Mouse (Mus musculus) layer of hippocampus, postnatal 14 days (tissue): ENCODE data around the gene Abhd14b. TPM values are rescaled to one million over a fixed set of nuclear protein-coding genes. Genes with fewer than 3 reads are reported as not detected.

Experiments
- DNase-seq, 2 experiments: peaks; one replicate each; pipeline ENCODE4 v3.0.0; 2021 to 2022; ENCODE audit warnings: low spot score in 2 of 2, mixed read lengths in 1 of 2
- total RNA-seq, 2 experiments: library from RNA; stranded (reverse); gene quantifications; 2 replicates each; pipeline ENCODE4 v1.2.3; 2021

Abhd14b gene
- total RNA-seq, 2 experiments from 2014 or later = 9.6 to 12.4 TPM

DNA sequence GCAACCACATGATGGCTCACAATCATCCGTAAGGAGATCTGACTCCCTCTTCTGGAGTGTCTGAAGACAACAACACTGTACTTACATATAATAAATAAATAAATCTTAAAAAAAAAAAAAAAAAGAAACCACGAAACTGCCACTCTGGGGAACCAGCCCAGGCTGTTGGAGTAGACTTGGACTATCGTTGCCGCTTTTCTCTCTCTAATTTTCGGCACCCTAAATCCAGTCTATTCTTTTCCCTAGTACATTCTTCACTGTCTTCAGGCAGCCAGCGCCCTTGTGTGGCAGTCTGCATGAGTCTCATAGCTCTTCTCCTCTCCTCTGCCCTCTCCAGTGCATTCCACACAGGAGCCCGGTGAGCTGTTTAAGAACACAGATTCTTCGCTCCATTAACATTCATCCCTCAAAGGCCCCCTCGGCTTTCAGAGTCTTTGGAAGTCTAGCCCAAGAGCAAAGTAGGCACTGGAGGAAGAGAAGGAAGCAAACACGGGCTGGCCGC, 18.5 kb upstream of the Abhd14b start:
- no peak for DNase-seq

DNA sequence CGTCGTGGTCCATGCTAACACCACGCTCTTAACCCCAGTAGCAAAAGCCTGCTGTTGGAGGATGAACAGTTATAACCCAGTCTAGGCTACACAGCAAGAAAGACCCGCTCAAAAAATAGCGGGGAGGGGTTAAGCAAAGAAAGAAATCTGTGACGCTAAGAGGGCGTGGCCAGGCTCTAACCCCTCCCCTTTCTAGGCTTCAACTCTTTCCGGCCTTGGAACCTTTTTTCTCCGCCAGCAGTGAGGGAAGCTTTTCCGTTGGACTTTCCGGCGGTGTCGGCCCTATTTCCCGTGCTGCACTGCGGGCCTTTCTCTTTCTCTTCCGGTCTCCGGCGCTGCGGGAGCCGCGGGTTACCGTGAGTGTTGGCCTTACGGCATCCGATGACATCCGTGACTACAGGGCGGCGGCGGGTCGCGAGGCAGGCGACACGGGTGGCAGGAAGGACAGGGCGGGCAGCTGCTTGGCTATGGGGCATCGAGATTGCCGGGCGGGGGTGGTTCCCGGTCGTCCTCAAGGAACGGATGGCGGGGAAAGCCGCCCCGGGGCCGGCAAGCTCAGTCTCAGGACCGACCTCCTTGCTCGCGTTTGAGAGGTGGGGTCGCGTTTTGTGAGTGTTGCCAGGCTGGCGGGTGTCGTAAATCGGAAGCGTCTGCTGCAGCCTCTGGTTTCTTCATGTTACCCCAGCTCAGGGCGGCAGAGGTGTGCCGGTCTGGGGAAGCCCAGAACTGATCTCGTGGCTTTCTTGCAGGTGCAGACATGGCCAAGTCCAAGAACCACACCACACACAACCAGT, 17.8 kb upstream of the Abhd14b start, which contains the start of gene Rpl29:
TSS of gene Rpl29 (plus strand) at position 234 of the 794 bp plus-strand sequence.
- peak; percentile 94 to 97 for DNase-seq

DNA sequence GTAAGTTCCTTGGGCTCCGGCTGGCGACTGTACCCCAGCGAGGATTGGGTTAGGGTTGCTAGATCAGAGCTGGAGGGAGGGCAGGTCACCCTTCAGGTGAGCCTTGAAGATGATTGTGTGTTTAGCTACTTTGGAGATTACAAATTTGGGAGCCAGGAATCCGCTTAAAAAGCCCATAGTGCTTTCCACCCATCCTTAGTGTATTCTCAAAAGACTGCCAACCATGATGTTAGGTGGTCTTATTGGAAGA, 17.3 kb upstream of the Abhd14b start:
- no peak for DNase-seq

DNA sequence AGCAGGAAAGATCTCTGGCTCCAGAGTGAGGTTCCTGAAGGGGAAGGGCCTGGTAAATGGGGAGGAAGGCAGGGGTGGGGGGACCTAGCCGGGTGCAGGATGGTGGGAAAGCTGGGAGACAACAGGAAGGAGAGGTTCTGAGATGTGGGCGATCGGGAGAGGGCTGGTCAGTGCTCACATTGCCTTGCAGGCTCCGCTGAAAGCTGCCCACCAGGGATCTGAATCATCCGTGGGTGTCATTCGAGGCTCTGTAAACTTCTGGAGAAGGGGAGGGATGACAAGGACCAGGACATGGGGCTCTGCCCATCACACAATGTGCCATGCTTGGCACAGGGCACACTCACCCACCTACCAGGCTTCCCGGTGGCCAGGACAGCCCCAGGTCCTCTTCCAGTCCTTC, 13.9 kb upstream of the Abhd14b start:
- DNase-seq = no peak

DNA sequence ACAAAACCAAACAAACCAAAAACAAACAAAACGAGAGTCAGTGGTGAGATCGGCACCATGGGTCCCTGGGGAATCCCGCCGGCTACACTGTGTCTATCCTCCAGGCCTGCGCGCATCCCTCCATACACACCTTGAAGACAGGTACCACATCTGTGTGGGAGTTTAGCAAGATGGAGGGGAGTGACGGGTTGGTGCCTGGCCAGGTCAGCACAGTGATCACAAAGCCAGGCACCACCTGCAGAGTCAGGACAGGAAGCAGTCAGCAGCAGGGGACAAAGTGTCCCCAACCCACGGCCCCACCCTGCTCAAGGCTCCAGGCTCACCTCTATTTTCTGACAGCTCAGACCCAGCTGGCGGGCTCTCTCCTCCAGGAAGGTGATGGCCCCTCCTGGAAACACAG, 10.7 kb upstream of the Abhd14b start:
- no peak for DNase-seq

DNA sequence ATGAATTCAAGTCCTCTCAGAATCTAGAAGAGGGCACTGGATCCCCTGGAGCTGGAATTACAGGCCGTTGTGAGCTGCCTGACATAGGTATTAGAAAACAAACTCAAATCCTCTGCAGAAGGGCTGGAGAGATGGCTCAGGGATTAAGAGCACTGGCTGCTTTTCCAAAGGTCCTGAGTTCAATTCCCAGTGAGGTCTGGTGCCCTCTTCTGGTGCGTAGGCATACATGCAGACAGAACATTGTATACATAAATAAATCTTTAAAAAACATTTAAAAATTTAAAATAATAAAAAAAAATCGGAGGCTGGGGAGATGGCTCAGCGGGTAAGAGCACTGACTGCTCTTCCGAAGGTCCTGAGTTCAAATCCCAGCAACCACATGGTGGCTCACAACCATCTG, 4.6 kb upstream of the Abhd14b start:
- DNase-seq = no peak

DNA sequence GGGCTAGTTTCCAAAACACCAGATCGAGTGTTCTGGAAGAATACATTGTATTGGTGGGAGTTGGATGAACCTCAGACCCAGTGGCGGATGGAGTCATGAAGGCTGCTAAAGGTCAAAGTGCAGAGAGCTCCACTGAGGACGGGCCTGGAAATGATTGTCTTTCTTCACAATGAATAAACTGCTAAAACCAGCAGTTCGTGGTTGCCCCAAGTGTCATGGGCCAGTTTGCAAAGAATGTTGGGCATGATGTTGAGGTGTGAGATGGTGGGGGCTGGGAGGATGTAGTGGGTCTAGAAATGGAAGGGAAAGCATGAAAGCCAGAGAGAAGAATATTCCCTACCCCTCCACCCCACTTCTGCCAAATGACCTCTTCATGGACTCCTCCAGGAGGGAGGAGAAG, 2.4 kb upstream of the Abhd14b start:
- DNase-seq = no peak

DNA sequence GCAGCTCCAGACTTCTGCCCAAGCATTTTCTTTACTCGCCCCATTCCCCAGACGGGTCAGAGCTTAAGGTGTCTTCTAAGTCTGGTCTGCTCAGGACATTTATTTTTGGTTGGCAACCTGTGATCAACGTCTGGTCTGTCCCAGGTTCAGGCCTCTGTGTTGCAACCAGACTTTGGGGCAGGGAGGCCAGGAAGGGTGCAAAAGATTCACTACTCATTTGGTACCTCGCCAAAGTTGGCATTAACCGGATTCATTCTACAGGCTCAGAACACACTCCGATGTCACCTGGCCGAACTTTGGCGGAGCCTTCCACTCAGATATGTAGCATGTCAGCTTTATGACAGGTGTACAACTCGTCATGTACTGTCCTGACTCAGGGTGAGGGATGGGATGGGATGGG, 692 bp downstream of the Abhd14b start:
- no peak for DNase-seq

DNA sequence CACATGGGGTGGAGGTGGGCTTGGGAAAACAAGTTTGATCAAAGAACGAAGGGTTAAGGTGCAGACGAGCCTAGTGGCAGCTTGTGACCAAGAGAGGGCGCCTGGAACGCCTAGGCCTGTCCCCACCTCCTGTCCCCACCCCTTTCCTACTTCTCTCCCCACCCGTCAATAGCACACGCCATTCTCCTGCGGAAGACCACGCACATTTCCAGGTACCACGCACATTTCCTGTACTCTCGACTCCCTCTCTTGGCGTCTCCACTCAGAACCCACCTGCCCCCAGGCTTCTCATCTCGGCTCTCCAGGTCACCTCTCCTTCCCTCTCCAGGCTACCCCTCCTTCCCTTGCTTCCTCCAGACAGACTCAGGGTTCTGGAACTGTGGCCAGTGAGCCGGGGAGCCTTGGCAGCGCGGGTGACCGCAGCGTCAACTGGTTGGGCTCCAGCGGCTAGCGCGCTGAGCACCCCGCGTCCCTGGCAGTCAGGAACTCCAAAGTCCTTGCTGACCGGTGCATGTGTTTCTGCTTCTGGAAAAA, 1.3 kb downstream of the Abhd14b start:
- DNase-seq = peak in 1 of 2 experiments; percentile 76

DNA sequence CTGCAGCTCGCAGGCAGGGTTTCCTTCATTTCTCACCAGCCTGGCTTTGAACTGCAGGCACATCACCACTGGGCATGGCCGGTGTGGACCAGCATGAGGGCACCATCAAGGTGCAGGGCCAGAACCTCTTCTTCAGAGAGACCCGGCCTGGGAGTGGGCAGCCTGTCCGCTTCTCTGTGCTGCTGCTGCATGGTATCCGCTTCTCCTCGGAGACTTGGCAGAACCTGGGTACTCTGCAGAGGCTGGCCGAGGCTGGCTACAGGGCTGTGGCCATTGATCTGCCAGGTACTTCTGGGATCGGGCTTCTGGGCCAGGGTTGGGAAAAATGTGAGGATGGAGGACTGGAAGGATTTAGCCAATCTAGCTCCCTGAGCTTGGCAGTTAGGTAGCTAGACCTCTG, 2.7 kb downstream of the Abhd14b start:
- no peak for DNase-seq

DNA sequence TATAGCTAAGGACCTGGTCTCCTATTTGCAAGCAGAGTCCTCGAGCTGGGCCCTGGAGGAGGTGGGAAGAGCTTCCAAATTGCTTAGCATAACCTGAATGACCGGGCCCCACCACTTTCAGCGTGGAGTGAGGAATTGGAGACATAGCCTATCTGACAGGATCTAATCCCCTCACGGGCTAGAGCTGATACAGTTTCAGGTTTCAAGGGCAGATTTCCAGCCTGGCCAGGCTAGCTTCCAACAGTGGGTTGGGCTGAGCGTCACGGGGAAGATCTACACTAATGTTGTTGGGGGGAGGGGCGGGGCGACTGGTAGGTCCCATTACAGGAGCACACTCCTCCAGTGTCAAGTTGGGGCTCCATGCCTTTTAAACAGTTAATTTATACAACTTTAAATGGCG, 3.4 kb downstream of the Abhd14b start:
- DNase-seq = no peak

DNA sequence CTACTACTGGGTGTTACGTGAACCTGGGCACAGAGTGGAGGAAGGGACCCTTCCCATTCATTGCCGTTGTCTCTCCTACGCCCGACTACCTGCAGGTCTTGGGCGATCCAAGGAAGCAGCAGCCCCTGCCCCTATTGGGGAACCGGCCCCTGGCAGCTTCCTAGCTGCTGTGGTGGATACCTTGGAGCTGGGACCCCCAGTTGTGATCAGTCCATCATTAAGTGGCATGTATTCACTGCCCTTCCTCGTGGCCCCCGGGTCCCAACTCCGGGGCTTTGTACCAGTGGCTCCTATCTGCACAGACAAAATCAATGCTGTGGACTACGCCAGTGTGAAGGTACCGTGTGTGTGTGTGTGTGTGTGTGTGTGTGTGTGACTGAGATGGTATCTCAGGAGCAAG, 4.0 kb downstream of the Abhd14b start:
- no peak for DNase-seq

DNA sequence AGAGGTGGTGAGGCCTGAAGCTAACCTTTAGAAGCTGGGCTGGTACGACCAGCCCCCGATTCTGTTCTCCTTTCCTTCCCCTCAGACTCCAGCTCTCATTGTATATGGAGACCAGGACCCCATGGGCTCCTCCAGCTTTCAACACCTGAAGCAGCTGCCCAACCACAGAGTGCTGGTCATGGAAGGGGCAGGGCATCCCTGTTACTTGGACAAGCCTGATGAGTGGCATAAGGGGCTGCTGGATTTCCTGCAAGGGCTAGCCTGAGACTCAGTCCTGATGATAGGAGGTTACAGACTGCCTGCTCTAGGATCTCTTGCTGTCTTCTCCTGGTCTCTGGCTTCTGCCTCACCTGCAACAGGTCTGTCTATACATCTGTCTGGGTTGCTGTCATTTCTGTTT, 4.6 kb downstream of the Abhd14b start:
- no peak for DNase-seq

DNA sequence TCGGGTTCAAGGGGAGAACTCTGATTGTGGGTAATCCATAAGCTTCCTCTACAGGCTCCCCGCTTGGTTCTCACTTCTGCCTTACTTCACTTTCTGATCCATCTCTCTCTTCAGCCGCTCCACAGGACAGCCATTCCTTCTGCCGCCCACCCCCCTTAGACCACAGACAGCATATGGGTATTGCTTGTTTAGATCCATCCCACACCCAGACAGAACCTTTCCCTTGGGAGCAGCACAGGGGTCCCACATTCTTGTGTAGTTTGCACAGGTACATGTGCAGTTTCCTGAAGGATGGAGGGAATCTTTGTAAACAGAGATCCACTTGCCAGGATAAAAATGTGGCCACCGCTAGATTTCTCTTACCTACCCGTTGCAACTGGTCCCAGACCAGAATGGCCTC, 5.1 kb downstream of the Abhd14b start:
- no peak for DNase-seq

DNA sequence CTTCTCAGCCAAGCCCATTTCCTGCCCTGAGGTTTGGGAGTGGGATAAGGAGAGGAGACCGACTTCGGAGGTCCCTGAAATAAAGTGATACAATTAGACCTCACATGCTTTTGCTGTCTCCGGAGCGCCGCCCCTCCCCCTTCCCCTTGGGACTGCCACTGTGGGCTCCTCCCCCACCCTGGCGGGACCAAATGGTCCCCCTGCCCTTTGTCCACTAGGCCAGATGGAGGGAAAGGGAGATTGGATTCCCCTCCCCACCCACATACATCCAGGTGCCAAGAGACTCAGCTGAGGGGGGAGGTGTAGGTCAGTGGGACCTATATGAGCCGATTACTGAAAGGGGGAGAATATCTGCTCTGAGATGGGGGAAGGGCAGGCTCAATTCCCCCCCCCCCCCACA, 5.6 kb downstream of the Abhd14b start:
- no peak for DNase-seq

DNA sequence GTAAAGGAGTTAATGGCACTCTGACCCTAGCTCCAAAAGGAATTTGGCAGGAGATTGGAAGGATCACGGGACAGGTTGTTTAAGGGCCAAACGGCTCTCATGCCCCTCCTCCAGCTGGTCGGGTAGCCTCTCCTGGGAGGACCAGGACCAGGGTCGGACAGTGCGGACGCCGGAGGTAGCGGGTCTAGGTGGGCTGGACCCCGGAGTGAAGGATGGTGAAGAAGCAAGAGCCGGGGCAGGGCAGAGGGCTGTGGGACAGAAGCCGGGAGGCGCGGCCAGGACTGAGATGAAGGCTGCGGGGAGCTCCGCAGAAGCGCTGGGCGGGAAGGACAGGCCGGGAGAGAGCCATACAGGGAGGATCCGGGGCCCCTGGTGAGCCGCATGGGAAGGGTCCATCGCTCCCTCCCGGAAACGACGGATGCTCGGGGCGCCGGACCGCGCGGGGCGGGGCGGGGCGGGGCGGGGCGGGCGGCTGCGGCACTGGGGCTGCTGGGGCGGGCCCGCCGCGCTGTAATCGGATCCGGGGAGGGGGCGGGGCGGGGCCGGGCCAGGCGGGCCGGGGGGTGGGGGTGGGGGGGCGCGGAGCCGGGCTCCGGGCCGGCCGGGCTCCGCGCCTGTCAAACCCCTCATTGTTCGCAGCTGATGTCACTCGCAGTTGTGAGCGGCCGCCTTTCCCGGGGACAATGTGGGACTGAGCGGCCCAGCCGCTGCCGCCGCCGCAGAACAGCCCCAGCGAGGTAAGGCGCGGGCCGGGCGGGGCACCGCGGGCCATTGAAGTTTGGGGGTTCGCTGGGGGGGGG, 6.2 kb downstream of the Abhd14b start, which contains the start of gene Pcbp4:
TSS of gene Pcbp4 (plus strand) at position 21 of the 800 bp plus-strand sequence.
- DNase-seq = no peak

DNA sequence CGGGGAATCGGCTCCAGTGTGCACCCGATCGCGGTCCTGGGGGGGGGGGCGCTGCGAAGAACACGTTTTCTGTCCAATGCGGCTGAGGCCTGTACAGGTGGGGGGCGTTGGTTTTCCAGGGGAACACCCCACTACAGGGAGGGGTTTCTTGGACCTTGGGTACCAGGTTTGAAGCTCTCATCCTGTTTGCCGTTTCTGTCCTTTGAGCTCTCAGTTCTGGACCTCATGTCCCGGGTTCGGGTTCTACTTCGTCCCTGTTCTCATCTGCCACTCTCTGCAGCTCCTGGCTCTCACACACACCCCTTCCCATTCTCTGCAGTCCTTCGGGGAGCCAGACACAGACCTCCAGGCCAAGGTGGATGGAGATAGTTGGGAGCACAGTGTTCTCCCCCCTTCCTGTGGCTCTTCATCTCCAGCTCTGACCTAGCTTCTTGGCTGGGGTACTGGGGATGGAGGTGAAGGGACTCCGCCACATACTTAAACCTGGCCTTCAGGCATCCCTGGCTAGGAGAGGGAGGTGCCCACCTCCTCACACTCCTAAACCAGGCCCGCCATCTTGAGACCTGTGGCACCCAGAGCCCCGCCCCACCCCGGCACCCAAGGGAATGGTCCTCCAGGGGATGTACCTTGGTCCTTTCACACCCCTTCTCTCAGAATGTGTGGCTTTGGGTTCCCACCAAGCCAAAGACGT, 7.0 kb downstream of the Abhd14b start:
- DNase-seq = no peak

DNA sequence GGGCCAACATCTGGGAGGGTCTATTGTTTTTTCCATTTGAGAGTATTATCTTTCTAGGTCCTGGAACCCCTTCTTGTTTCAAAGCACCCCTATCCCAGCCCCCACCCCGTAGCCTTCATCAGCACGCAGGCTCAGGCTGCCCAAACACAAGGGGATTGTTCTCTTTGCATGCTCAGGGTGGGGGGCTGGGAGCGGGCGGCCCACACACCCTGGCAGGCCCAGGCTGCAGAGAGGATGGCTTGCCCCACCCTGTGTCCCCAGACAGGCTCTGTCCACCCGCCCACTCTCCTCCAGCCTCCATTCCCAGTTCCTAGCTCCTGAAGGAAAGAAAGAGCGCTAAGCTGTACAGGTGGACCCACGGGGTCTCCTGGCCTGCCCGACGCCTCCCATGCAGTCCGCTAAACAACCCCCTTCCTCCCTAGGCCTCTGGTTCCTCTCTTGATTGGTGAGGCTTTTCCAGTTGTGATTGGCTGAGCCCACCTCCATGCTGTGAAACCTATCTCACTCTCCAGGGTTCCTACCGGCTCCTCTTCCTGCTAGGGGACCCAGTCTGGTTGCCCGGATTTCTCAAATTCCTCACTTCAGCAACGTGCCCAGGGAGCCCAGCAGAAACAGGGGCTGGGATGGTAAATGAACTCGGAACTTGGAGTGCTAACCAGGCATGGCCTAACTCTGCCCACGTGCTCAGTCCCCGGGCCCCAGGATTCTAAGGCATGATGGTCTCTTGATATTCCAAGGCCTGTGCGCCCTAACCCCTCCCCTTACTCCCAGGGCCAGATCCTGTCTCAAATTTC, 7.8 kb downstream of the Abhd14b start:
- no peak for DNase-seq

DNA sequence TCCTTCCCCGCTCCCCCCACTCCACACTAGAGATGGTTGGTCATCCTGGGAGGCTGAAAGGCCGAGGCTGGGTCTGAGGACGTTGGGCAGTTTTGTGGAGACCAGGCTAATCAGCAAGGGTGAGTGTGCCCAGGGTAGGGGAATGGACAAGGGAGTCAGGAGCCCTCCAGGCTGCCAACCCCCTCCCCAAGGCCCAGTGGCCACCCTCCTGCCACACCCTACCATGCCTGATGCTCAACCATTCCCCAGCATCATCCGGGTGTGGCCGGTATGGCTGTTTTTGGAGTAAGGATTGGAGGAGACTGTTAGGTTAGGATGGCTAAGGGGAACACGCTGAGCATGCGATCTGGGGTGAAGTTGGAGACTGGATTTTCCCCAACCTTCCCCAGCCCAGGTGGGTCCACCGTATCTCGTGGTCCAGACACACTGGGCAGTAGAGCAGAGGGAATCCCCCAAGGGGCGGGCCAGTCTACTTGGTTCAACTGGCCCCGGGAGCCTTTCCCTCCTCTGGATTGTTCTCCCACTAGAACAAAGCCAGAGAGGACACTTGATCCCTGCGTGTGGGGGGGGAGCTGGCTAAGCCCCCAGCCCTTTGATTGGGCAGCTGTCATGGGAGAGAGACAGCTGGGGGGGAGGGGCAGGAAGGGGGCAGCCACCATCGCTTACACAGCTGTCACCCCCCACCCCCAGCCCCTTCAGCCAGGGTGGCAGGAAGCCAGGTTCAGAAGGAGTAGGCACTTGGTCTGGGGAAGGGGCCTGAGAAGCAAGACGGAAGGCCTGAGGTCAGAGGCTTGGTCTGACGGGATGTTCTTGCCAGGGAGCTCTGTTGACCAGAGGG, 9.3 kb downstream of the Abhd14b start:
- no peak for DNase-seq

DNA sequence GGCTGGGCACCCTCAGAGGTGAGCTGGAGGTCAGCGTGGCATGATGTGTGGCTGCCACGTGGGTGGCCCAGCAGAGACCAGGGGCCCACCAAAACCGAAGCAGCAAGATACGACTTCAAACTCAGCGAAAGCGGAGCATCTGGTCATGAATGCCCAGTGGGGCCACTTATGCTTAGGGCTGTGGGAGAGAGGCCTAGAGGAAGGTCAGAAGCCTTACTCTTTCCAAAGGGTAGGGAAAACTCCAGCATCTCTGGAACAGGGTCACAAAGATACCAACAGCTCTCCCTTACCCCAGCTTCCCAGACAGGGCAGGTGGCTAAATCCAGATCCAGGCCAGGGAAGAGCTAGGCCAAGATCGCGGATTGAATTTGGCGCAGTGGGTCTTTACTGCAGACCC, 9.9 kb downstream of the Abhd14b start:
- no peak for DNase-seq
